ENCODE assay signal across 16 mouse cellular contexts in the genomic region with DNA sequence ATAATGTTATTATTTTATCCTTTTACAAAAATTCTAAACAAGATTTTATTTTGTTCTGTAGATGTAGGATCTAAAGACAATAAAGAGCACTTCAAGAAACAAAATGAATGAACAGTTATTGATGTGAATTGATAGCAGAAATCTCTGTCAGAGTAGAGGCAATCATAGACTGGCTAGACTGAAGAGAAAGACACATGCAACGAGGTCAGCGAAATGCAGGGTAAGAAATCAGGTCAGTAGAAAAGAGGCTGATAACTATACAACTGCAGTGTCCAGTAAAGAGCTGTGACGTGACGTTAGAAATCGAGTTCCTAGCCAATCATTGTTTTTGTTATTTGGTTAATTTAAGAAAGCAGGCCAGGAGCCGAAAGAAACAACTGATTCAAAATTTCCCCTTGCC.
"Had no signal": no experiment of that assay in that cellular context is flagged by ENCODE, and none has a peak within 500 bp of the region (broad histone marks: within the 10 kb centered on the region; RNA-seq: fewer than 3 reads in every experiment).

No protein-coding gene starts in this region.

- DNase-seq: heart, postnatal 10 days; heart, postnatal 14 days; heart, postnatal 36 days; heart, postnatal 4 days; kidney, adult 11 months; kidney, adult 18-20 months; kidney, adult 2 months; kidney, adult 8-10 months; kidney, adult 9 months; kidney, postnatal 10 days; kidney, postnatal 14 days; kidney, postnatal 25 days; kidney, postnatal 36 days; kidney, postnatal 4 days; layer of hippocampus, adult 9-11 months; layer of hippocampus, postnatal 36 days had no signal
